12 mouse cellular contexts compared by ENCODE assay signal in the genomic region with DNA sequence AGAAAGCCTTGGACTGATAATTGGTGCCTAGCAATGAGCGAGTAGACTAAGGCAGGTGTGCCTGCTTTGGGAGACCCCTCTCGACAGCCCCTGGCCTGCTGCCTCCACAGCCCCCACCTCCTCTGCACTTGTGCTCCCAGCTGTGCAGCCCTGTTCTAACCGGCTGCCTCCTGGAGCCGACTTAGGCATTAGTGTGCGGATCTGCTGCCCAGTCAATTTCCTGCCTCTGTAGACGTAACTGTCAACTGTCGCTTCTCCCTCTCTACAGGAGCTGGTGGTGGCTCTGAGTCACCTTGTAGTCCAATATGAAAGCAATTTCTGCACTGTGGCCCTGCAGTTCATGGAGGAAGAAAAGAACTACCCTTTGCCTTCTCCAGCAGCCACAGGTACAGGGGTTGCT. TPM values are rescaled to one million over a fixed set of nuclear protein-coding genes. Genes with fewer than 3 reads are reported as not detected.
A peak's percentile ranks its signal among the peaks of the same experiment; 100 is the strongest.
DNase-seq lines count a peak whose midpoint lies in the region; ATAC-seq and TF ChIP-seq lines count a peak whose summit lies in the region.
"Had no signal": no experiment of that assay in that cellular context is flagged by ENCODE, and none has a peak within 500 bp of the region (broad histone marks: within the 10 kb centered on the region; RNA-seq: fewer than 3 reads in every experiment).

No protein-coding gene starts in this region.

- intact Hi-C loops in heart, postnatal 25 days (cut with DNase I): no loop called here

- no peak for DNase-seq in heart, postnatal 25 days (ENCODE audit: low spot score)
- DNase-seq in NIH3T3 (ENCODE audit: low read depth): peak; percentile 13
- DNase-seq in liver, embryonic 11.5 days (ENCODE audit: low spot score): no peak
- peak; percentile 48 for DNase-seq in thymus, adult 2 months
- no peak for DNase-seq in gastrocnemius, adult 8-10 months (ENCODE audit: low spot score in 2 of 2)
- DNase-seq in limb, embryonic 10.5 days (ENCODE audit: low spot score): no peak
- no peak for DNase-seq in layer of hippocampus, adult 9-10 months (ENCODE audit: low spot score)

- H3K27me3 ChIP-seq in heart, embryonic 16.5 days (ENCODE audit: control insufficient read depth, insufficient read depth, low read length): no peaks in the 10 kb centered on the region
- no peaks in the 10 kb centered on the region for H3K27me3 ChIP-seq in liver, embryonic 11.5 days (replicated peaks; ENCODE audit: control insufficient read depth, insufficient read depth, low read length)
- no peaks in the 10 kb centered on the region for H3K27me3 ChIP-seq in thymus, adult 2 months (ENCODE audit: control insufficient read depth, insufficient read depth, low read length)
- no peaks in the 10 kb centered on the region for H3K27me3 ChIP-seq in limb, embryonic 10.5 days (ENCODE audit: low read depth, poor library complexity, severe bottlenecking)
- H3K27me3 ChIP-seq: lung, embryonic 15.5 days had no signal

- no peak overlapping the region for H3K4me3 ChIP-seq in heart, embryonic 16.5 days (ENCODE audit: low read length)
- H3K4me3 ChIP-seq in liver, embryonic 11.5 days (ENCODE audit: low read depth, low read length): no peak overlapping the region
- H3K4me3 ChIP-seq in thymus, adult 2 months (ENCODE audit: control insufficient read depth, insufficient read depth, low read length): peak overlapping the region; percentile 41
- no peak overlapping the region for H3K4me3 ChIP-seq in limb, embryonic 10.5 days
- H3K4me3 ChIP-seq: lung, embryonic 15.5 days had no signal

- H3K9me3 ChIP-seq in heart, embryonic 16.5 days (replicated peaks; ENCODE audit: control insufficient read depth, low read length): no peaks in the 10 kb centered on the region
- H3K9me3 ChIP-seq in liver, embryonic 11.5 days (ENCODE audit: control insufficient read depth, low read length): no peaks in the 10 kb centered on the region
- no peaks in the 10 kb centered on the region for H3K9me3 ChIP-seq in limb, embryonic 10.5 days (replicated peaks)
- H3K9me3 ChIP-seq: lung, embryonic 15.5 days had no signal

- H3K27ac ChIP-seq in heart, embryonic 16.5 days (ENCODE audit: low read length): peak overlapping the region; percentile 66
- peak overlapping the region; percentile 56 for H3K27ac ChIP-seq in liver, embryonic 11.5 days (ENCODE audit: low read depth, low read length)
- peak overlapping the region; percentile 94 for H3K27ac ChIP-seq in thymus, adult 2 months (ENCODE audit: control insufficient read depth, insufficient read depth, low read length)
- H3K27ac ChIP-seq in limb, embryonic 10.5 days: no peak overlapping the region
- H3K27ac ChIP-seq: hindbrain, embryonic 14.5 days; lung, embryonic 15.5 days had no signal

- no peaks in the 10 kb centered on the region for H3K4me1 ChIP-seq in heart, embryonic 16.5 days (ENCODE audit: control insufficient read depth, insufficient read depth, low read length)
- H3K4me1 ChIP-seq in liver, embryonic 11.5 days (replicated peaks; ENCODE audit: control insufficient read depth, insufficient read depth, low read length): peaks cover 3% of the 10 kb centered on the region
- H3K4me1 ChIP-seq in thymus, adult 2 months (replicated peaks; ENCODE audit: control insufficient read depth, insufficient read depth, low read length): peaks cover 41% of the 10 kb centered on the region
- H3K4me1 ChIP-seq in limb, embryonic 10.5 days: 0 out of 2 replicates have a peak, but pooled peaks cover 5% of the 10 kb centered on the region
- H3K4me1 ChIP-seq: lung, embryonic 15.5 days had no signal

- ATAC-seq in heart, embryonic 16.5 days (replicated peaks; ENCODE audit: extremely low read depth, insufficient read depth, low FRiP score): peak; percentile 45; the same call in 1 of the 2 replicates
- ATAC-seq in liver, embryonic 11.5 days (replicated peaks; ENCODE audit: low FRiP score): no peak
- ATAC-seq: forebrain, embryonic 14.5 days; midbrain, embryonic 16.5 days had no signal

- TF ChIP-seq CTCF in thymus, adult 2 months (IDR thresholded peaks at IDR 0.05; ENCODE audit: borderline replicate concordance, control insufficient read depth, extremely low read depth, insufficient read depth, low read length, poor library complexity): no peak

- no peak overlapping the region for H3K9ac ChIP-seq in heart, embryonic 16.5 days (ENCODE audit: low read length)
- peak overlapping the region; percentile 22; the same call in 1 of the 2 replicates for H3K9ac ChIP-seq in liver, embryonic 11.5 days (ENCODE audit: low read depth, low read length)
- H3K9ac ChIP-seq: hindbrain, embryonic 14.5 days; lung, embryonic 15.5 days had no signal

- 66% methylated on average over 7 of the region's 7 CpGs for WGBS in heart, embryonic 16.5 days
- 47% methylated on average over 7 of the region's 7 CpGs for WGBS in liver, embryonic 11.5 days
- 13% methylated on average over 7 of the region's 7 CpGs for WGBS in thymus, adult 2 months
- WGBS in limb, embryonic 10.5 days: 87% methylated on average over 7 of the region's 7 CpGs

- H3K36me3 ChIP-seq in heart, embryonic 16.5 days (ENCODE audit: control insufficient read depth, insufficient read depth): peaks cover 19% of the 10 kb centered on the region
- peaks cover 15% of the 10 kb centered on the region for H3K36me3 ChIP-seq in liver, embryonic 11.5 days (ENCODE audit: control insufficient read depth, insufficient read depth, low read length)
- H3K36me3 ChIP-seq in thymus, adult 2 months (ENCODE audit: control insufficient read depth, insufficient read depth, low read length): no peaks in the 10 kb centered on the region; the same call in 1 of the 2 replicates
- peaks cover 87% of the 10 kb centered on the region for H3K36me3 ChIP-seq in limb, embryonic 10.5 days

- H3K4me2 ChIP-seq in heart, embryonic 16.5 days (ENCODE audit: low read depth, low read length): peak overlapping the region; percentile 4; the same call in 1 of the 2 replicates
- H3K4me2 ChIP-seq in liver, embryonic 11.5 days: no peak overlapping the region
- H3K4me2 ChIP-seq: hindbrain, embryonic 14.5 days; lung, embryonic 15.5 days had no signal

- TF ChIP-seq POLR2A in thymus, adult 2 months (IDR thresholded peaks at IDR 0.05; ENCODE audit: control insufficient read depth, extremely low read depth, insufficient read depth, low read length, poor library complexity): 0 out of 2 replicates have a peak, but pooled peaks have one; percentile 14

RNA-seq across cellular contexts. Expression of a gene that starts 57.2 kb away (rescaled TPM):
- 69.8 and 70.5 TPM in 2 replicates for polyA plus RNA-seq in heart, embryonic 16.5 days (2015; fragmentation: Nextera tagmentation; extraction: Ambion mirVana)
- total RNA-seq in heart, postnatal 25 days (2021): 10 to 100 TPM; 29.5 to 30.4 TPM
- 70.1 and 77.2 TPM in 2 replicates for polyA plus RNA-seq in liver, embryonic 11.5 days (2014; fragmentation: Nextera tagmentation; extraction: Ambion mirVana)
- 59.2 and 59.7 TPM in 2 replicates for polyA plus RNA-seq in thymus, adult 2 months (2012; rRNA removed)
- total RNA-seq in gastrocnemius, adult 8-10 months (2022): 10 to 100 TPM; 26.4 to 32.0 (median 30.1) TPM
- polyA plus RNA-seq in limb, embryonic 10.5 days (2016; fragmentation: Nextera tagmentation; extraction: Ambion mirVana): 123 and 127 TPM in 2 replicates

Comparison
In these comparisons a context has a peak if more than half of its experiments do, and no peak if none do; other contexts are left out.
1. DNase-seq: peak in NIH3T3 (single experiment) and thymus, adult 2 months (single experiment); none in heart, postnatal 25 days (single experiment), liver, embryonic 11.5 days (single experiment), gastrocnemius, adult 8-10 months (0 of 2), limb, embryonic 10.5 days (single experiment) and layer of hippocampus, adult 9-10 months (single experiment).